Mouse (Mus musculus): Measurements from ENCODE around the gene Nubpl. TPM values are rescaled to one million over a fixed set of nuclear protein-coding genes. Genes with fewer than 3 reads are reported as not detected.
"Not testable (repeated sequence)": the region's sequence is repeated elsewhere in the genome, so short reads cannot be mapped to it uniquely, and the experiment has no call there.

Nubpl gene
- total RNA-seq, 2 experiments from 2014 or later = 4.5 to 4.6 TPM

- DNase-seq (ENCODE audit: low spot score in 2 of 2) = not testable (repeated sequence)
These were observed 134.4 kb downstream of the Nubpl start for GRCm38 (mm10) chr12:52231929-52232328.

GRCm38 (mm10) chr12:52242712-52243111 lies 145.2 kb downstream of the Nubpl start:
- no peak for DNase-seq (ENCODE audit: low spot score in 2 of 2)

GRCm38 (mm10) chr12:52247438-52247837 lies 149.9 kb downstream of the Nubpl start:
- no peak for DNase-seq (ENCODE audit: low spot score in 2 of 2)

DNA sequence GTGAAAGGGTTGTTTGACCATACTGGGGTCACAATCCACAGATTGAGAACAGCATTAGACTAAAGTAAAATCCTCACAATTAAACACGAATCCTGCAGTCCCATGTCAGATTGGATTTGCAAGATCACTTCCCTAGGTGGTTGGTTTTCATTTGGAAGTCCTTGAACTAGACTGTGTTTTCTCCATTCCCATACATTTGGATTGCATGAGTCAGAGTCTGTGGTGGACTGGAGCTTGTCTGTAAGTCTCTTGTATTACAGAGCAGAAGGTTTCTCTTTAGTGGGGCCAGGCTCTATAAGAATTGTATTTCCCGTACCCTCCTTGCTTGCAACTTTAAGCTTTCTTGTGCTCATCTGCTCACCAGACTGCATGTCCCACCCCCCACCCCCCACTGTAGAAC lies 151.0 kb downstream of the Nubpl start:
- no peak for DNase-seq (ENCODE audit: low spot score in 2 of 2)

GRCm38 (mm10) chr12:52254089-52254488 lies 156.6 kb downstream of the Nubpl start:
- no peak for DNase-seq (ENCODE audit: low spot score in 2 of 2)

GRCm38 (mm10) chr12:52268131-52268530 lies 170.6 kb downstream of the Nubpl start:
- no peak for DNase-seq (ENCODE audit: low spot score in 2 of 2)

DNA sequence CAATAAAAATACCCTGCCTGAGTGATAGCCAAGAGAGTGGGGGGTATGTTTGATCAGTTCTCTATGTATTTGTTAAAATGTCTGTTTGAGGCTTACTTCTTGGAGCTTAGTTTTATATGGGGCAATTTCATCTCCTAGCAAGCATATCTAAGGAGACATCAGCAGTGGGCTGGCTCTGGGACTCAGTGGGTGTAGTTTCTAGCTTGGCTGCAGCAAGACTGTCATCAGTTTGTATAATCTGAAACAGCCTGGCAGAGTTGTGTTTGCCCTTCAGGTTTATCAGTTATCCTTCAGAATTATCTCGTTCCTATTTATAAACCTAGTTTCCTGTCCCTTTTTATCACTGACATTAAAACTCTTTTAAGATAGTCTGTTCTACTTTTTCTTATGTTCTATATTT lies 175.3 kb downstream of the Nubpl start:
- DNase-seq (ENCODE audit: low spot score in 2 of 2) = no peak

DNA sequence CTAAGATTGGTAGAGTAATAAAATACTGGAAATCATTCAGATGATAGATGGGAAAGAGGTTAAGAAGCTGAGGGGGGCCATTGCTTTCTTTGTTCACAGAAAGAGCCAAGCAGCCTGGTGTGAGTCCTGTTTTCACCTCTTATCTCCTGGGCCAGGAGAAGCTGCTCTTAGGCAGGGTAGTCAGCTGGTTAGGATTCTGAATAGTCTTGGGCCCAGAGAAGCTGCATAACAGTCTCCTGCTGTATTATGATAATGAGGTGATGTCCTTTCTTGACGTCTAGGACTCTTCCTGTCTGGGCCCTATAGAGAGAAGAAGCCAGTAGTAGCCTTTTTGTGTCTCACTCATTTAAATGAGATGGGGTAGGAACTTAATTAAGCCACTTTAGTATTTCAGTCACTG lies 178.8 kb downstream of the Nubpl start:
- no peak for DNase-seq (ENCODE audit: low spot score in 2 of 2)

DNA sequence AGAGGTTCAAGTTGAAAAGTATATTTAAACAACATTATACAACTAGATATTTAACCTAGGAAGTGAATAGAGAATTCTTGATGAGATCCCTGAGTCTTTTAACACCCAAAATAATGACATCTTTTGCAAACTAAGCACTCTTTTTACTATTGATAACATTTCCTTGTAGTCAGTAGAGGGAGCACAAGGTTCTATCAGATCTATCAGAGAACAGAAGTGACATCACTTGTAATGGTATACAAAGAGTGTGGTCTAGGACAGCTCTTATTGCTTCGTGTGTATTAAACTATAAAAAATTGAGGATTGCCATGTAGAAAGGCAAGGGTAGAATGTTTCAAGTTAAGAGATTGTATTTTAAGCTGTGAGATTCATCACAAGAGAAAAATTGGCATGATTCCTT lies 183.7 kb downstream of the Nubpl start:
- no peak for DNase-seq (ENCODE audit: low spot score in 2 of 2)

- no peak for DNase-seq (ENCODE audit: low spot score in 2 of 2)
These were observed 186.9 kb downstream of the Nubpl start for GRCm38 (mm10) chr12:52284471-52284870.

DNA sequence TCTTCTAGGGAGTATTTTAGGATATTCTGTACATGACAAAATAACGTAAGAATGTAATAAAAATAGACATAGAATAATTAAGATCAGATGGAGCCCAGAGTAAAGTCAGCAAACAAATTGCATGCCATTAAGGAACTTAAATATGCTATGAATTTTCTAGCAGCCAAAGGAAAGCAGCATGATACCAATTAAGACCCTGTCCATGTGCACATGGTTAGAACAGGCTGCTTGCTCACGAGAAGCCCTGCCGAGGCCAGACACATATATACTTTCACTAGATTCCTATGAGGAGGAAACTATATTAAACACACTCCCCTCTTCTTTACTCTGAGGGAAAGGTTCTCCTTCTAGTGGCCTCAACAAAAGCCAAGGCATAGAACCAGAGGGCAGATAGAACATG lies 189.3 kb downstream of the Nubpl start:
- DNase-seq (ENCODE audit: low spot score in 2 of 2) = no peak

- no peak for DNase-seq (ENCODE audit: low spot score in 2 of 2)
These were observed 191.0 kb downstream of the Nubpl start for GRCm38 (mm10) chr12:52288537-52288936.

- DNase-seq (ENCODE audit: low spot score in 2 of 2) = no peak
These were observed 191.5 kb downstream of the Nubpl start for GRCm38 (mm10) chr12:52288941-52289567.

DNA sequence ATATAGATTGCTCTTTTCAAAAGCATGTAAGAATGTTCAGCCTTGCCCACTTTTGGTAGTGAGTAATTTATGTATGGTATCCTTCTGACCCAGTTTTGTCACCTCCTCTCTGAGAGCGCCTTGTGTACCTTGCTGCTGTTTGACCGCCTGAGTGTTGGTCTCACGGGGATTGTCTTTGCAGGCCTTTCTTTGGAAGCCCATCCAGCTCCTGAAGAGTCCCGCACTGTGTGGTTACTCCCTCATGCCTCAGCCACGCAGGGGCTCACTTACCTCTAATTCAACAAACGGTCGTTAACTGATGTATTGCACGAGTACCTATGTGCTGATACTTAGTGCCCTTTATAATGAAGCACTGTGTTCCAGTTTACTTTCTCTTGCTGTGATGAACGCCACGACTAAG lies 192.1 kb downstream of the Nubpl start:
- no peak for DNase-seq (ENCODE audit: low spot score in 2 of 2)

- DNase-seq (ENCODE audit: low spot score in 2 of 2) = no peak
These were observed 196.4 kb downstream of the Nubpl start for GRCm38 (mm10) chr12:52293931-52294330.

GRCm38 (mm10) chr12:52297988-52298387 lies 200.5 kb downstream of the Nubpl start:
- no peak for DNase-seq (ENCODE audit: low spot score in 2 of 2)

GRCm38 (mm10) chr12:52298683-52299082 lies 201.1 kb downstream of the Nubpl start:
- DNase-seq (ENCODE audit: low spot score in 2 of 2) = no peak

DNA sequence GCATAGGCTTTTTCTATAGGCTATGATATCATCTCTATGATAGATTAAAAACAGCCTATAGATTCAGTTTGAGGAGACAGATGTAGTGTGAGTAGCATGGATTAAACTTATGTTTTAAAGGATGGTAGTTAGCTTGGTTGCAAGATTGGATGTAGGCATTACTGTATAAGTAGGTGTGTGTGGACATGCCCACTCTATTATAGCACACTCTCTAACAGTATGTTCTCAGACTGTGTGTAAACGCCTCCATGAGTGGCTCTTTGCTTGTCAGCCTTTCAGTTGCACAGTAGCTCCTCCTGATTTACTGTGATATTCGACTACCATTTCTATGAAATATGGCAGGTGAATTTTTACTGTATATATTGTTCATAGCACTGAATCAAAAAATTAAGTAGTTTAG lies 205.4 kb downstream of the Nubpl start:
- no peak for DNase-seq (ENCODE audit: low spot score in 2 of 2)

DNA sequence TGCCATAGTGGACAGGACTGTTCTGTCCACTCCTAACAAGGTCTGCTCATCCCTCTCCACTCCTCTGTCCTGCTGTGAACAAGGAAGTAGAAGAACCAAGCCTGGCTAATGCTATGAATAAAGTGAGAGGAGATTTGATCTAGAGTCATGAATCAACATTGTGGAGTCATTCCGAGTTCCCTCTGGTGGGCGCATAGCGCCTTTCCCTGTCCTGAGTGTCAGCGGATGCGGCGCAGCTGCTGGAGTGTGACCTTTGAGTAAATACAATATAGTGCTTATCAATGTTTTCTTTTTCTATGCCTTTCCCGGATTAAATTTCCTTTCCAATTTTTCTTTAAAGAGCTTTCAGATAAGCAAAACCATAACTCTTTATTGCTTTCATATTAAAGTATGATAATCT lies 208.8 kb downstream of the Nubpl start:
- no peak for DNase-seq (ENCODE audit: low spot score in 2 of 2)

DNA sequence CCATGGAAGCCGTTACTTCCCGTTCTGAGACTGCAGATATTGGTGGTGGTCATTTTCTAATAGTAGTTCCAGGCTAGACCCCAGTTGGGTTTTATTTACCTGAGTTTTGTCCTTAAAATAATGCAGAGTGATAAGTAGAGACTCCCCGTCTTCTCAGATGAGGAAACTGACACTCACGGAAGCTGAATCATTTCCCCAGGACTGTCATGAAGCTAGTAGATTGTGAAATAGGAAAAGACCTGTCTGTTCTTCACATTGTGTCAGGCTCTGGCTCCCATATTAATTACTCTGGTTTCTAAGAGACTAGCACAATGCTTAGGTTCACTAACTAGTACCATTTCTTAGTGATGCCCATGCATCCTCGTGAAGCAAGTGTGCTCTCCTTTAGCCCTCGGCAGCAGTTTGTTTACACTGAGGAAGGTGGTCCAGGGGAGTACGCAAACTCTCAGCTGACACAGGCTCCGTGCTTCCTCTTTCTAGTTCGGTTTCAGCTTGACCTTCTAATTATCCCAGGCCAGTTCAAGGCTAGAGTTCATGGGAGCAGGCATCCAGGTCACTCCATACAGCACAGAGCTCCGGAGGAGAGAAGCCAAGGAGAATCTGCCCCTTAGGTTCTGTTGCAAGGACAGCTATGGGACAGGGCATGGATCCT lies 209.9 kb downstream of the Nubpl start:
- DNase-seq (ENCODE audit: low spot score in 2 of 2) = no peak

DNA sequence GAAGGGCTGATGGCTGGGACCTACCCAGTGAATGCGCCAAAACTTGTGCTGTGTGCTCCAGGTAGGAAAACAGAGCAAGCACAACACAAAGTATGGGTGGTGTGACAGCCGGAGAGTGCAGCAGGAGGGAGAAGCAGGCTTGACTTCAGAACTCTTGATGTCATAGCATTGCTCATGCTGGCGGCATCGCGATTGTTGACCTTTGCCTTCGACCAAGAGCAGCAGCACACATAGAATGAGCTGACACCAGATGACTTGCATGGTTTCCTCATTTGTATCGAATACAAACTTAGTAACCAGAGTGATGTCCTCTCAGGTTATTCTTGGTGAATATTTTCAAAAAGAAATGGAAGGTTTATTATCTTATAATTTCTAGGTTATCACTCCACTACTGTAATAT lies 211.1 kb downstream of the Nubpl start:
- no peak for DNase-seq (ENCODE audit: low spot score in 2 of 2)

GRCm38 (mm10) chr12:52314818-52315217 lies 217.3 kb downstream of the Nubpl start:
- no peak for DNase-seq (ENCODE audit: low spot score in 2 of 2)

DNA sequence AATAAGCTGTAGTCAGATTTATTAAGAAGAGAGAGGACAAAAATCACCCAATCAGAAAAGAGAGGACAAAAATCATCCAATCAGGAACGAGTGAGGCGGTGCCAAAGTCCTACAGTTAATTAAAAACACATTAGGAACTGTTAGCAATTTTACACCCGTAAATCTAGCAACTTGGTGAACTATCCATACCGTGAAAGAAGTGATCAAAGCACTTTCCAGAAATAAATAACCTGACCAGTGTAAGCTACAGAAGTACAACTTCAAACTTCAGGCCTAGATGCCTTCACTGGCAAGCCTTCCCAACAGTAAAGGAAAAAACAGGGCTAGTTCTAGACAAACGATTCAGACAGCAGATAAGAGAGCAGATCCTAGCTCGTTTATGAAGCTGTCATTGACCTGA lies 220.1 kb downstream of the Nubpl start:
- no peak for DNase-seq (ENCODE audit: low spot score in 2 of 2)

All from left cerebral cortex, adult 18-20 months (tissue).